Mouse (Mus musculus): ENCODE measurements around the gene Thrb.

Gene Thrb

GRCm38 (mm10) chr14:17972665-17973064 lies 312.6 kb downstream of the Thrb start:
- DNase-seq: no peak

GRCm38 (mm10) chr14:17975786-17976185 lies 315.7 kb downstream of the Thrb start:
- DNase-seq: no peak

- DNase-seq: no peak
These were observed 318.2 kb downstream of the Thrb start for GRCm38 (mm10) chr14:17978259-17978658.

- DNase-seq: no peak
These were observed 321.2 kb downstream of the Thrb start for GRCm38 (mm10) chr14:17981258-17981657.

GRCm38 (mm10) chr14:17982017-17982416 lies 322.0 kb downstream of the Thrb start:
- DNase-seq: no peak

- no peak for DNase-seq
These were observed 323.3 kb downstream of the Thrb start for GRCm38 (mm10) chr14:17983390-17983789.

GRCm38 (mm10) chr14:17983839-17984238 lies 323.8 kb downstream of the Thrb start:
- DNase-seq: no peak

- DNase-seq: no peak
These were observed 328.5 kb downstream of the Thrb start for GRCm38 (mm10) chr14:17988580-17988979.

GRCm38 (mm10) chr14:17989182-17989581 lies 329.1 kb downstream of the Thrb start:
- DNase-seq: no peak

GRCm38 (mm10) chr14:17990186-17990585 lies 330.1 kb downstream of the Thrb start:
- no peak for DNase-seq

GRCm38 (mm10) chr14:18001886-18002285 lies 341.8 kb downstream of the Thrb start:
- DNase-seq: no peak

GRCm38 (mm10) chr14:18003686-18004085 lies 343.6 kb downstream of the Thrb start:
- DNase-seq: no peak

- DNase-seq: no peak
These were observed 348.5 kb downstream of the Thrb start for GRCm38 (mm10) chr14:18008524-18008923.

GRCm38 (mm10) chr14:18016604-18017003 lies 356.5 kb downstream of the Thrb start:
- no peak for DNase-seq

GRCm38 (mm10) chr14:18020128-18020527 lies 360.1 kb downstream of the Thrb start:
- no peak for DNase-seq

- peak; percentile 16 for DNase-seq
These were observed 360.6 kb downstream of the Thrb start for GRCm38 (mm10) chr14:18020636-18021035.

GRCm38 (mm10) chr14:18021726-18022125 lies 361.7 kb downstream of the Thrb start:
- no peak for DNase-seq

GRCm38 (mm10) chr14:18022351-18022750 lies 362.3 kb downstream of the Thrb start:
- no peak for DNase-seq

GRCm38 (mm10) chr14:18027867-18028266 lies 367.8 kb downstream of the Thrb start:
- no peak for DNase-seq

- DNase-seq: no peak
These were observed 369.3 kb downstream of the Thrb start for GRCm38 (mm10) chr14:18029181-18029932.

- DNase-seq: no peak
These were observed 371.9 kb downstream of the Thrb start for GRCm38 (mm10) chr14:18031941-18032340.

GRCm38 (mm10) chr14:18036573-18036972 lies 376.5 kb downstream of the Thrb start:
- DNase-seq: no peak

- DNase-seq: no peak
These were observed 402.2 kb downstream of the Thrb start for GRCm38 (mm10) chr14:18062082-18062772.

Data from cerebellum, adult 11 months (tissue).